Mouse (Mus musculus) MEL (cell line): ENCODE data around the gene Zfp408.
A peak's percentile ranks its signal among the peaks of the same experiment; 100 is the strongest.

ENCODE experiments used
- CHD1 ChIP-seq: IDR thresholded peaks from 2 replicates; pipeline ENCODE4 v1.6.1; 2012; ENCODE audit warnings: low read depth, mild to moderate bottlenecking, inconsistent platforms, low read length, improper control_type of control experiment
- CHD2 ChIP-seq: IDR thresholded peaks from 2 replicates; pipeline ENCODE4 v1.6.1; 2011; ENCODE audit warnings: low read length, improper control_type of control experiment
- CTCF ChIP-seq, 3 experiments: IDR thresholded peaks in 2 of 3; conservative IDR thresholded peaks in 1 of 3; 2 replicates each; pipeline ENCODE4 v1.5.1; 2011 to 2012; ENCODE audit warnings: low read length in 3 of 3, low read depth in 2 of 3, mild to moderate bottlenecking in 2 of 3, improper control_type of control experiment in 1 of 3, inconsistent platforms in 1 of 3, mixed read lengths in 1 of 3, moderate library complexity in 1 of 3; ENCODE audit not compliant: control insufficient read depth in 1 of 3, insufficient read depth in 1 of 3, poor library complexity in 1 of 3, severe bottlenecking in 1 of 3
- EP300 ChIP-seq, 2 experiments: IDR thresholded peaks; 2 replicates each; pipeline ENCODE4 v1.6.1; 2011; ENCODE audit warnings: improper control_type of control experiment in 2 of 2, low read length in 2 of 2, low read depth in 1 of 2, mild to moderate bottlenecking in 1 of 2
- GABPA ChIP-seq: IDR thresholded peaks from 2 replicates; pipeline ENCODE4 v1.6.1; 2012; ENCODE audit warnings: low read depth, mild to moderate bottlenecking, inconsistent platforms, low read length, improper control_type of control experiment, moderate library complexity
- GATA1 ChIP-seq: IDR thresholded peaks from 2 replicates; pipeline ENCODE4 v1.6.1; 2011; ENCODE audit warnings: low read depth, low read length, improper control_type of control experiment
- MAFK ChIP-seq: IDR thresholded peaks from 2 replicates; pipeline ENCODE4 v1.6.1; 2011; ENCODE audit warnings: low read depth, mild to moderate bottlenecking, low read length, improper control_type of control experiment, borderline replicate concordance
- MAZ ChIP-seq: IDR thresholded peaks from 2 replicates; pipeline ENCODE4 v1.6.1; 2012; ENCODE audit warnings: low read depth, mild to moderate bottlenecking, inconsistent platforms, low read length, improper control_type of control experiment
- POLR2A ChIP-seq, 2 experiments: IDR thresholded peaks; 2 replicates each; pipeline ENCODE4 v1.6.1; 2011 to 2012; ENCODE audit warnings: low read length in 2 of 2, mild to moderate bottlenecking in 2 of 2, control low read depth in 1 of 2, improper control_type of control experiment in 1 of 2, low read depth in 1 of 2, moderate library complexity in 1 of 2; ENCODE audit not compliant: control insufficient read depth in 1 of 2, insufficient read depth in 1 of 2, poor library complexity in 1 of 2
- TAL1 ChIP-seq: IDR thresholded peaks from 2 replicates; pipeline ENCODE4 v1.6.1; 2012; ENCODE audit warnings: mild to moderate bottlenecking, inconsistent platforms, low read length, moderate library complexity, mixed read lengths
- TBP ChIP-seq: IDR thresholded peaks from 2 replicates; pipeline ENCODE4 v1.8.0; 2011; ENCODE audit warnings: low read depth, low read length, improper control_type of control experiment
- TCF12 ChIP-seq: IDR thresholded peaks from 2 replicates; pipeline ENCODE4 v1.6.1; 2014; ENCODE audit warnings: low read depth, mild to moderate bottlenecking, inconsistent platforms, low read length, improper control_type of control experiment, moderate library complexity
- ZC3H11A ChIP-seq: IDR thresholded peaks from 2 replicates; pipeline ENCODE4 v1.6.1; 2012; ENCODE audit warnings: low read depth, mild to moderate bottlenecking, inconsistent platforms, low read length, improper control_type of control experiment
- ZMIZ1 ChIP-seq: IDR thresholded peaks from 2 replicates; pipeline ENCODE4 v1.6.1; 2012; ENCODE audit warnings: low read depth, mild to moderate bottlenecking, inconsistent platforms, low read length, improper control_type of control experiment, moderate library complexity

GRCm38 (mm10) chr2:91646733-91647132, 2.9 kb downstream of the Zfp408 start:
- TF ChIP-seq TBP: no peak
- no peak for TF ChIP-seq TAL1
- no peak for TF ChIP-seq CHD1
- no peak for TF ChIP-seq EP300 (IDR thresholded peaks at IDR 0.05; ENCODE audit: low read depth in 1 of 2, low read length in 2 of 2)
- peak; percentile 74 to 93 (median 91) for TF ChIP-seq CTCF (IDR thresholded peaks at IDR 0.05 in 2 of 3, conservative IDR thresholded peaks at IDR 0.05 in 1 of 3; ENCODE audit: control insufficient read depth in 1 of 3, insufficient read depth in 1 of 3, low read depth in 2 of 3, low read length in 3 of 3, poor library complexity in 1 of 3, severe bottlenecking in 1 of 3)
- TF ChIP-seq ZC3H11A: peak; percentile 74
- no peak for TF ChIP-seq GATA1
- no peak for TF ChIP-seq TCF12
- no peak for TF ChIP-seq GABPA
- no peak for TF ChIP-seq MAFK
- no peak for TF ChIP-seq POLR2A (IDR thresholded peaks at IDR 0.05; ENCODE audit: control insufficient read depth in 1 of 2, insufficient read depth in 1 of 2, low read depth in 1 of 2, low read length in 2 of 2, poor library complexity in 1 of 2)
- no peak for TF ChIP-seq CHD2
- no peak for TF ChIP-seq MAZ
- TF ChIP-seq ZMIZ1: no peak
